Mouse (Mus musculus) kidney, adult 2 months (tissue): ENCODE data around the gene Pygb. TPM values are rescaled to one million over a fixed set of nuclear protein-coding genes. Genes with fewer than 3 reads are reported as not detected.

ENCODE experiments used
- DNase-seq: peaks from one replicate; pipeline ENCODE4 v3.0.0; 2021
- H3K27ac ChIP-seq: fragments of 200-500 bp; 2 replicates; pipeline ENCODE4 v1.5.1; 2012; ENCODE audit warnings: low read depth, low read length, control low read depth, inconsistent platforms; ENCODE audit not compliant: insufficient read depth
- H3K27me3 ChIP-seq: fragments of 200-500 bp; replicated peaks from 2 replicates; pipeline ENCODE4 v1.6.1; 2012; ENCODE audit warnings: mild to moderate bottlenecking, moderate library complexity, low read length, inconsistent platforms; ENCODE audit not compliant: control insufficient read depth, insufficient read depth
- H3K36me3 ChIP-seq: fragments of 200-500 bp; 2 replicates; pipeline ENCODE4 v1.6.1; 2012; ENCODE audit warnings: mild to moderate bottlenecking, moderate library complexity, low read length, inconsistent platforms; ENCODE audit not compliant: control insufficient read depth, insufficient read depth
- H3K4me1 ChIP-seq: fragments of 200-500 bp; 2 replicates; pipeline ENCODE4 v1.6.1; 2011; ENCODE audit warnings: low read length; ENCODE audit not compliant: control insufficient read depth, insufficient read depth
- H3K4me3 ChIP-seq: fragments of 200-500 bp; 2 replicates; pipeline ENCODE4 v1.5.1; 2011; ENCODE audit warnings: mild to moderate bottlenecking, low read depth, low read length, control low read depth; ENCODE audit not compliant: insufficient read depth
- CTCF ChIP-seq: fragments of 200-500 bp; conservative IDR thresholded peaks from 2 replicates; pipeline ENCODE4 v1.5.1; 2011; ENCODE audit warnings: low read depth, mild to moderate bottlenecking, control low read depth, low read length, moderate library complexity, mixed read lengths; ENCODE audit not compliant: insufficient read depth, insufficient read length
- POLR2A ChIP-seq: fragments of 200-500 bp; IDR thresholded peaks from one replicate; pipeline ENCODE4 v1.6.1; 2011; ENCODE audit warnings: low read depth, low read length, control low read depth
- WGBS: fragments of 180-500 bp; shearing (Covaris S2); methylation state at CpG from one replicate; pipeline ENCODE4 v1.1.7; 2018; 5-methylcytosine and 5-hydroxymethylcytosine counted together
- polyA plus RNA-seq: library from polyadenylated mRNA; depleted of rRNA; stranded (reverse); fragments of >200 nt; gene quantifications from 2 replicates; pipeline ENCODE4 v1.2.3, GENCODE M21; 2012; rRNA removed

Pygb gene
- polyA plus RNA-seq, 1 experiment = 24.7 TPM

GRCm38 (mm10) chr2:150859709-150860470 lies 73.4 kb downstream of the Pygb start:
- no peak for DNase-seq
- 72% methylated on average over 11 of the region's 11 CpGs for WGBS
- TF ChIP-seq POLR2A = no peak
- no peak for TF ChIP-seq CTCF
- no peaks in the 10 kb centered on the region for H3K27me3 ChIP-seq
- no peak overlapping the region for H3K4me3 ChIP-seq
- no peak overlapping the region for H3K27ac ChIP-seq
- H3K36me3 ChIP-seq = no peaks in the 10 kb centered on the region
- H3K4me1 ChIP-seq = peaks cover 2% of the 10 kb centered on the region; the same call in 1 of the 2 replicates

- no peak overlapping the region for H3K27ac ChIP-seq
These were observed 74.6 kb downstream of the Pygb start for GRCm38 (mm10) chr2:150861128-150861527.

GRCm38 (mm10) chr2:150867021-150867420 lies 80.5 kb downstream of the Pygb start:
- no peak for TF ChIP-seq POLR2A
- TF ChIP-seq CTCF = no peak
- 98% methylated on average over 2 of the region's 2 CpGs for WGBS
- H3K27me3 ChIP-seq = no peaks in the 10 kb centered on the region

More at GRCm38 (mm10) chr2:150861128-150861527, 74.6 kb downstream of the Pygb start:
- TF ChIP-seq CTCF (no peak), POLR2A (no peak)
- Histone ChIP-seq H3K36me3 (no peaks in the 10 kb centered on the region), H3K4me1 (peaks cover 2% of the 10 kb centered on the region; the same call in 1 of the 2 replicates), H3K4me3 (no peak overlapping the region), H3K27me3 (no peaks in the 10 kb centered on the region)
- DNase-seq = no peak
- WGBS = 79% methylated on average over 2 of the region's 2 CpGs

DNA sequence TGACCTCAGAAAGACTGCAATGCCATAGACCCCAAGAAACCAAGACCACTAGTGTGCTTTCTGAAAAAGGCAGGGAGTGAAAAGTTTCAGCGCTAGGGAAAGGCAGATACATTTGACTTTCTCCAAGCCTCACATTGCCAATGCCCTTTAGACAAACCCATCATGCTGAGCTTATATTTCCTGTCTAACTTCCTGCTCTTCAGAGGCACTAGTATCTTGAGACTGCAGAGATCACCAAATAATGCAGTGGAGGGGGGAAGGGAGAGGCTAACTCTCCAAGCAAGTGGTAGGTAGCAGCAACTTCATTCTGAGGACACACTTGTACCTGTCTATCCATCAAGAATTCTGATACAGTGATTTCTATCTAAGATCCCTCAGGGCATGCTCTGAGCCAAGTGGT lies 82.9 kb downstream of the Pygb start:
- no peak overlapping the region for H3K27ac ChIP-seq
- DNase-seq = no peak
- 84% methylated on average over 1 of the region's 1 CpGs for WGBS
- H3K4me1 ChIP-seq = no peaks in the 10 kb centered on the region
- H3K36me3 ChIP-seq = no peaks in the 10 kb centered on the region
- H3K27me3 ChIP-seq = no peaks in the 10 kb centered on the region
- H3K4me3 ChIP-seq = no peak overlapping the region
- no peak for TF ChIP-seq CTCF
- no peak for TF ChIP-seq POLR2A

More at GRCm38 (mm10) chr2:150867021-150867420, 80.5 kb downstream of the Pygb start:
- no peak overlapping the region for H3K4me3 ChIP-seq
- no peaks in the 10 kb centered on the region for H3K4me1 ChIP-seq
- H3K27ac ChIP-seq = no peak overlapping the region
- no peaks in the 10 kb centered on the region for H3K36me3 ChIP-seq
- DNase-seq = no peak

DNA sequence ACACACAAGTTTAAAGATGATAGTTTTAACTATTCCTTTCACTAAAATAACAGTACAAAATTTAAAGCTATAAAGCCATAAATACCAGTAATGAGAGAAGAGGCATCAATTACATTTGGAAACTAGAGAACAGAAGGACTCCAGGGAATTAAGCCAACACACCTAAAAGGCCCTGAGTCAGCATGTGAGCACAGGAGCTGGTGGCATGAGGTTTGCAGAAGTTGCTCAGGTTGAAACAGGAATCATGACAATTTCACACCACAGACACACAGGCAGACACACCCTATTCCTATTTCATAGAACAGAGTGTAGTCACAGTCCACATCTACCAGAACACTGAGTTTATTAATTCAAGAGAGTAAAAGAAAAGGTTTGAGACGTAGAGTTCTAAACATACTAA lies 88.0 kb downstream of the Pygb start:
- no peak overlapping the region for H3K27ac ChIP-seq
- H3K4me1 ChIP-seq = peaks cover 6% of the 10 kb centered on the region; the same call in 1 of the 2 replicates
- H3K27me3 ChIP-seq = no peaks in the 10 kb centered on the region
- 89% methylated on average over 1 of the region's 1 CpGs for WGBS
- no peaks in the 10 kb centered on the region for H3K36me3 ChIP-seq
- no peak for DNase-seq
- no peak overlapping the region for H3K4me3 ChIP-seq
- TF ChIP-seq POLR2A = no peak
- TF ChIP-seq CTCF = no peak

DNA sequence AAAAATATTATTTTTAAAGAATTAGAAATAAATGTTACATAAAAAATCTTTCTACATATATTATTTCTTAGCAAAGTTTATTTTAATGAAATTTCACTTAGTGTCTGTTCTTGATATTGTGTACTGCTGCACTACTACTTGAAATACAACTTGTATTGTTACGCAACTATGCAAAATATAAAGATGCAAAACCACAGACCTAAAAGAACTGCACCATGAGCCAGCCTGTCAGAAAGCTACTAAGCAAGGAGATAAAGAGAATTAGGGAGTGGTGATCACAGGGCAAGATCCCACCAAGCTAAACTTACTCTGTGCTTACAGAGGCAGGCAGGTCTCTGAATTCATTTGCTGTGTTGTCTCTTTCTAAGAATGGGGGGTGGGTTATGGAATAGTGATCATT lies 88.7 kb downstream of the Pygb start:
- TF ChIP-seq POLR2A (no peak), CTCF (no peak)
- DNase-seq = no peak
- WGBS = 98% methylated on average over 1 of the region's 1 CpGs
- Histone ChIP-seq H3K27ac (no peak overlapping the region), H3K4me3 (no peak overlapping the region), H3K27me3 (no peaks in the 10 kb centered on the region), H3K36me3 (no peaks in the 10 kb centered on the region), H3K4me1 (peaks cover 6% of the 10 kb centered on the region; the same call in 1 of the 2 replicates)

DNA sequence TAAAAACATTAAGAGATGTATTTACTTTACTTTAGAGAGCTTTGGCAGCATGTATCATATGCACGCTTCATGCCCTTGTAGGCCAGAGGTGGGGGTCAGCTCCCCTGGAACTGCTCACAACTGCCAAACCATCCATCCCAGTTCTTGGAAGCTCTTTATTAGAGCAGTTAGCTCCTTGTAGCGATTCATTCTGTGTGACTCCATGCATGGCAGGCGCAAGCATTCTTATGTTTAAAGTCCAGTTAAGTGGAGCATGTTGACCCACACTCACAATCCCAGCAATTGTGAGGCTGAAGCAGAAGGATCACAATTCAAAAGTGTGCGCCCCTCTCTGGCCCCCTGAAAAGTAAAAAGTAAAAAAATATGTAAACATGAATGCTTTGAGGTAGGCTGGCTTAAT lies 91.0 kb downstream of the Pygb start:
- Histone ChIP-seq H3K27ac (no peak overlapping the region), H3K4me3 (no peak overlapping the region), H3K27me3 (no peaks in the 10 kb centered on the region), H3K4me1 (peaks cover 6% of the 10 kb centered on the region; the same call in 1 of the 2 replicates), H3K36me3 (no peaks in the 10 kb centered on the region)
- peak; percentile 83 for DNase-seq
- WGBS = 43% methylated on average over 4 of the region's 4 CpGs
- TF ChIP-seq POLR2A (no peak), CTCF (no peak)

Other genes starting within 250 kb of the Pygb start
- 0.22 and 1.3 TPM in 2 replicates for gene Cst7, start 216.3 kb upstream of the Pygb start, polyA plus RNA-seq
- gene Apmap, start 178.2 kb upstream of the Pygb start, polyA plus RNA-seq = 172 and 181 TPM in 2 replicates
- gene Acss1, start 118.2 kb upstream of the Pygb start, polyA plus RNA-seq = 461 and 477 TPM in 2 replicates
- gene Vsx1, start 97.4 kb upstream of the Pygb start, polyA plus RNA-seq = not detected in 2 replicates
- 21.7 and 22.0 TPM in 2 replicates for gene Entpd6, start 37.7 kb upstream of the Pygb start, polyA plus RNA-seq
- gene Abhd12, start 118.0 kb downstream of the Pygb start, polyA plus RNA-seq = 62.6 and 64.2 TPM in 2 replicates
- 0.52 and 0.57 TPM in 2 replicates for gene Gins1, start 118.7 kb downstream of the Pygb start, polyA plus RNA-seq